Mouse (Mus musculus) adrenal gland, postnatal 36 days (tissue): ENCODE results near the gene Pkd2l1. TPM values are rescaled to one million over a fixed set of nuclear protein-coding genes. Genes with fewer than 3 reads are reported as not detected.

Experiments used
- DNase-seq, 2 experiments: peaks; one replicate each; pipeline ENCODE4 v3.0.0; 2021; ENCODE audit warnings: mixed read lengths in 1 of 2
- long read RNA-seq, 2 experiments: library from polyadenylated mRNA; stranded (forward); transcript quantifications; one replicate each; pipeline ENCODE4 v2.0.0; 2021; ENCODE audit warnings: borderline sequencing depth in 2 of 2
- total RNA-seq, 2 experiments: library from RNA; stranded (reverse); gene quantifications; 2 replicates each; pipeline ENCODE4 v1.2.3; 2021

The Pkd2l1 gene
- total RNA-seq, result not detected
- long read RNA-seq, experiment 1, result 0 reads
- long read RNA-seq, experiment 2, result 0 reads

- no peak for DNase-seq
Observed at GRCm38 (mm10) chr19:44192342-44192741, at the start of gene Pkd2l1. Gene Pkd2l1 (minus strand): TSS chr19:44192442.

DNA sequence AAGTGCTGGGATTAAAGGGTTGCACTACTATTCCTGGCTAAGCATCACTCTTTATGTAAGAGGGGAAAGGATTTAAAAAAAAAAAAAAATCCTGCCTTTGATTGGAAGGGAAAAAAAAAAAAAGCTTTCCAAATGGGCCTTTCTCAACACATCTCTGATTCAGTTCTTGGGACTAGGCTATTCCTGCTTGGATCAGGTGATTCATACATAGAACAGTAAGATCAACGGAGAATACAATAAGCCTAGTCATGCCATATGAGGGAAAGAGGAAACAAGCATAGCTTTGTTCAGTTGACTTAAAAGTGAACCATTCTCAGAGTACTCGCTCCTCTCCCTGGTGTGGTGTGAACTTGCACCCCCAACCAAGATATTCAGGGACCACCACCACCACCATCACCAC, 46.7 kb upstream of the Pkd2l1 start:
- DNase-seq, result no peak

- DNase-seq, result no peak
Observed at GRCm38 (mm10) chr19:44237471-44238006, 45.3 kb upstream of the Pkd2l1 start.

DNA sequence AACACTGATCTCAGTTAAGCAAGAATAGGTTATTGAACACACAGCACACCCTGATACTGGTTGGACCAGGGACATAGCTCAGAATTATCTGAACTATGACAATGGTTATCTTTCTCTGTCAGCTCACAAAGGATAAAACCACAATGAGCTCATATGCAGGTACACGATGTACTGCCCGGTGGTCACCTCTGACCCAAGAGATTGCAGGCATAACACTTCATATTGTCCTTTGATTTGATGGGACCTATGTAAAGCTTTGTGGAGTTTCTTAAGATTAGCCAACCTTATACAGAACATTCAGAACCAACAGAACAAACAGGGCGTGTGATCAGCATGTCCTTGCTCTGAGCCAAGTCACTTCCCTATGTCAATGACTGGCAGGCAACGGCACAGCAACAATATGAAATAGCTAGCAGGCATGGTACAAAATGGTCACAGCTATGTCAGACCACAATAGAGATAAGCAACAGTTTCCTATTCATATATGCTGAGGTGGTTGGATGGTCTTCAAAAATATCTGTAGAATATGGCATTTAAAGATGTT, 39.4 kb upstream of the Pkd2l1 start:
- no peak for DNase-seq

- no peak for DNase-seq
Observed at GRCm38 (mm10) chr19:44230212-44230611, 38.0 kb upstream of the Pkd2l1 start.

- no peak for DNase-seq
Observed at GRCm38 (mm10) chr19:44229776-44230175, 37.5 kb upstream of the Pkd2l1 start.

- DNase-seq, result no peak
Observed at GRCm38 (mm10) chr19:44225728-44226127, 33.5 kb upstream of the Pkd2l1 start.

DNA sequence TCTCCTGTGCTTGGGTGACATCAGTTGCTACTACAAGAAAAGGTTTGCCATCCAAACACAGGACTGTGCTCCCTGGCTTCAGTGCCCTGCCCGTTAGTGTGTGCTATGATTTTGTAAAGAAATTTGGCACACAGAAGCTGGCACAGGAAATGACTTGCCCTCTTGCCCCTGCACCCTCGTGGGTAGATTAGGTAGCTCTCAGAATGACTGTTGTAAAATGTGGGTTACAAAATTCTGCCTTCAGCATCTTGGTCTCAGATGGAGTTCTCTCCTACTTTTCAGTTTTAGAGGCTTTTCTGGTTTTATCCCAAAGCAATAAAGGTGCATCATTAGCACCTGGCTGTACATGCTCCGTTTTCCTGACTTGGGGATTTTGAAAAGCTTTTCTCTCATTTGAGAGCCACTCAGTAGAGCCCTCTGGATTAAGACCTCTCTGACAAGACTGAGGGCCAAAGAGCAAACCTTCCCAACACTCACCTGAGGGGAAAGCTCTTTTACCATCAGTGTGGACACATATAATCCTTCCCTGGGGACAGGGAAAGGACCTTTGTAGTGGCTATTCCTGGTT, 25.8 kb upstream of the Pkd2l1 start:
- DNase-seq, result no peak

DNA sequence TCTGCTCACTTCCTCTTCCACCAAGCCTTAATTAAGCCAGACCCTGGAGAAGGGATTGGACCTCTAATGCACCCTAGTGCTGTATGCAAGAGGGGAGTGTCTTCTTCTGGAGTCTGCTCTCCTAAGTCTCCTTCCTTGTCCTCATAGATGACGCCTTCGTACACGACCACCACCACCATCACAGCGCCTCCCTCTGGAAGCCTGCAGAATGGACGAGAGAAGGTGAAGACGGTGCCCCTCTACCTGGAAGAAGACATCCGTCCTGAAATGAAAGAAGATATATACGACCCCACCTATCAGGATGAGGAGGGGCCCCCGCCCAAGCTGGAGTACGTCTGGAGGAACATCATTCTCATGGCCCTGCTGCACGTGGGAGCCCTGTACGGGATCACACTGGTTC, 23.0 kb upstream of the Pkd2l1 start:
- no peak for DNase-seq

GRCm38 (mm10) chr19:44207079-44207478, 14.8 kb upstream of the Pkd2l1 start:
- DNase-seq, result no peak

GRCm38 (mm10) chr19:44203015-44203564, 10.8 kb upstream of the Pkd2l1 start, which contains the start of gene Scd3:
Gene Scd3 (plus strand): TSS chr19:44203269.
- no peak for DNase-seq

GRCm38 (mm10) chr19:44198964-44199363, 6.7 kb upstream of the Pkd2l1 start:
- DNase-seq, result peak in 1 of 2 experiments; percentile 52

DNA sequence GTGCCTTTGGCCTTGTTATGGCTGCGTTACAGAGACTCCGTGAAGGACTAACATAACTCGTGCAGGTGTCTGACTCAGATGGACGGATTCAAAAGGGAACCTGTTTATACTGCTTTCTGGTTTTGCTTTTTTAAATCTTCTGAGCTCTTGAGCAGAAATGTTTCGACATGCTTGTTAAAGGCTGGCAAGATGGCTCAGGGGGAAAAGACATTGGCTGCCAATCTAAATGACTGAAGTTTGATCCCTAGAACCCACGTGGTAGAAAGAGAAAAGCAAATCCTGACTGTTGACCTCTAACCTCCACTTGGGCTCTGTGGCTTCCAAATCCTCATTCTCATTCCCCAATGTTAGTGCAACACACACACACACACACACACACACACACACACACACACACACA, 6.3 kb upstream of the Pkd2l1 start:
- no peak for DNase-seq

GRCm38 (mm10) chr19:44197053-44197852, 5.0 kb upstream of the Pkd2l1 start:
- no peak for DNase-seq

- peak; percentile 72 to 85 for DNase-seq
Observed at GRCm38 (mm10) chr19:44195138-44195537, 2.9 kb upstream of the Pkd2l1 start.

- peak; percentile 7 to 19 for DNase-seq
Observed at GRCm38 (mm10) chr19:44193906-44194305, 1.7 kb upstream of the Pkd2l1 start.

- no peak for DNase-seq
Observed at GRCm38 (mm10) chr19:44189056-44189455, 3.2 kb downstream of the Pkd2l1 start.

GRCm38 (mm10) chr19:44183968-44184367, 8.3 kb downstream of the Pkd2l1 start:
- no peak for DNase-seq

DNA sequence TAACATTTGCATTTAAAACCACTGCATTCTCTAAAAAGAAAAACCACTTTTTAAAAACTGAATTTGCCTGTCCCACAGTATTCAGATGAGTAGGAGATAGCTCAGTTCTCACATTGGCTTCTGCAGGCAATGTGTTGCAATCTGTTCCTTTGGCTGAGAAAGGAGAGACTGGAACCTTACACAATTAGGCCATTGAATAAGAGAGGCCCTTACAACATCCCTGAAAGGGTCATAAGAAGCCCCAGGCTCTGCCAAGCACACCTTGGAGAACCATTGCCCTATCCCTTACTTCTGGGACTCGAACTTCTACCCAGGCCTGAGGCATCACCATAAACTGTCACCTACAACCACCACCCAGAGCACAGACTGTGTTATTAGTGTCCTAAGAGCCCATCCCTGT, 11.7 kb downstream of the Pkd2l1 start:
- DNase-seq, result no peak

- DNase-seq, result no peak
Observed at GRCm38 (mm10) chr19:44176741-44177140, 15.5 kb downstream of the Pkd2l1 start.

- no peak for DNase-seq
Observed at GRCm38 (mm10) chr19:44174835-44175234, 17.4 kb downstream of the Pkd2l1 start.

DNA sequence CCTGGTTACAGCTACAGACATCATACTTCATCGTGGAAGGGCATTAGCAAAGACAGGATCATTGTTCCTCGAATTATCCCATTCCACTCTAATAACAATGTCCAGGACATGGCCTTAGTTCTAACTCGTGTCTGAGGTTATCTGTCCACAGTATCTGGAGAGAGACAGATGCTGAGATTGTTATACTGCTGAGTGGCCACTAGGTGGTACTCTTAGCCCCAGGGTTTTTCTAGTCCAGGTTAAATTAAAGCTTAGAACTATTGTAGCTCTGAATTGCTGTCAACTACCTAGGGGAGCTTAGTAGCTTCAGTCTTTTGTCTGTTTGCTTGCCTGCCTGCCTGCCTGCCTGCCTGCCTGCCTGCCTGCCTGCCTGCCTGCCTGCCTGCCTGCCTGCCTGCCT, 30.7 kb downstream of the Pkd2l1 start:
- no peak for DNase-seq

DNA sequence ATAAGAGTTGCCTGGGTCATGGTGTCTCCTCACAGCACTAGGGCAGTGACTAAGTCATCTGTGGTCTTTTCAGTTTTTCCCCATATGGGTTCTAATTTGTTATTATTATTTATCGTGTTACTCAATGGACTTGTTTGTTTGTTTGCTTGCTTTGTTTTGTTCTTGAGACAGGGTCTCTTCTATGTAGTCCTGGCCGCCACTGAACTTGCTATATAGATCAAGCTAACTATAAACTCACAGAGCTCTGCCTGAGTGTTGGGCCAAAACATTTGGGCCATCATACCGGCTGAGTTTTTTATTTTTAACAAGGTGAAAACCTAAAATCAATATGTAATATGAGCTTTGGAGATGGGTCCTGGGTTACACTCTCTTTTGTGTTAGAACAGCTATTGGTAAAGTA, 32.9 kb downstream of the Pkd2l1 start:
- no peak for DNase-seq
